Mouse (Mus musculus) adrenal gland, postnatal 36 days (tissue): Measurements from ENCODE around the gene Mars. TPM values are rescaled to one million over a fixed set of nuclear protein-coding genes. Genes with fewer than 3 reads are reported as not detected.

Experiments used
- DNase-seq, 2 experiments: peaks; one replicate each; pipeline ENCODE4 v3.0.0; 2021; ENCODE audit warnings: mixed read lengths in 1 of 2
- total RNA-seq, 2 experiments: library from RNA; stranded (reverse); gene quantifications; 2 replicates each; pipeline ENCODE4 v1.2.3; 2021

Gene Mars
- total RNA-seq, 2 experiments from 2014 or later: 102 to 123 TPM

DNA sequence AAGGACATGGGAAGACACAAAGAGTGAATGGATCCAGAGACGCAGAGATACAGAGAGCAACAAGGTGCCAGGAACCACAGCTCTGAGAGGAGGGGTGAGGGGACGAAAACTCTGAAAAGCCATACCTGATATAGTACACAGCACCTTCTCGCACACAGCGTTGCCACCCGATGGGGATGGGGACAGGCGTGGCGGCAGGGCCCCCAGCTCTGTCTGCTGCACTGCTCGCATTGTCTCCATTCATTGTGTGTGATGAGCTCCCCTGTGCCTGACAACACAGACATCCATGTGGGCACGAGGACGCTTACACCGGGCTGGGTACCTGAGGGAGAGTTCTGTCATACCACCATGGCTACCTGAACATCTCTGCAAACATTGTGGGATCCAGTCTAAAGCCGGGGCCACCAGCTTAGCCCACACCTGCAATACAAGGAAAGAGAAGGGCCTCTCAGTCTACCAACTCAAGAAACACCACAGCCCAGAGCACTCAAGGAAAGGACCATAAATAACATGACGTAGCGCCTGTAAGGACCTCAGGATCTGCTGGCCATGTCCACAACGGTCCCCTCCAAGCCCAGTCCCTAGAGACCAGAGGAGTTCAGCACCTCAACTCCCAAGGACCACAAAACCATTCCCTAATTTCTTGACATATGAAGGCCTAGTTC, 24.2 kb downstream of the Mars start:
- no peak for DNase-seq

DNA sequence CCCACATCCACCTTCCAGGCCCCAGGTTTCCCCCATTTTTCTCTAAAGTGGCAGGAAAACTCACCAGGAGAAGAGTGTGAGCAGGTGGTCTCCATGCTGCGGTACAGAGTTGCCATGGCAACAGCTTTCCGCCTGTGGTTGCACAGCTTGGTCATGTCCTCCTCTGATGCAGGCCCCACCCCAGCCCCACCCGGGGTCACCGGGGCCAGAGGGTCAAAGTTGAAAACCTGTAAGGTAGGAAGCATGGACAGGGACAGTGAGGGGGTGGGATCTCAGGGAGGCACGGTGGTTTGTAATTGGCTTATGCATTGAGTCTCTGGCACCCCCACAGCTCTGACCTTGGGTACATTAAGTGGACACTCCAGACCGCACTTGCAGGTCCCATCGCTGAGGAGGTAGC, 24.9 kb downstream of the Mars start:
- DNase-seq: no peak

DNA sequence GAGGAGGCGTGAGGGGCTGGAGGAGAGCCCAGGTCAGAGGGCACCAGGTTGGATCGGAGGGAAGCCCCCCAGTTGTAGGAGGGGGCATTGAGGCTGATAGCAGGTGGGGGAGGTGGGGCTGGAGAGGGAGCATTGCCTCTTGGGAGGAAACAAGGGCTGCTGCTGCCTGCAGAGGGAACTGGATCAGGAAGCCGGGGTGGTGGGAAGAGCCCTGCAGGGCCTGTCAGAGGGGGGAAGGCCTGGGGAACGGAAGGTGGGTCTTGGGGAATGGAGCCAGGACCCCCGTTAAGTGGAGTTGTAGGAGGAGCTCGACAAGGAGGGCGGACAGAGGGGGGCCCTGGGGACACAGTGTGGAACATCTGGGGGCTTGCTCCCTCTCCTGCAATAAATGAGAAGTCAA, 25.4 kb downstream of the Mars start:
- no peak for DNase-seq

DNA sequence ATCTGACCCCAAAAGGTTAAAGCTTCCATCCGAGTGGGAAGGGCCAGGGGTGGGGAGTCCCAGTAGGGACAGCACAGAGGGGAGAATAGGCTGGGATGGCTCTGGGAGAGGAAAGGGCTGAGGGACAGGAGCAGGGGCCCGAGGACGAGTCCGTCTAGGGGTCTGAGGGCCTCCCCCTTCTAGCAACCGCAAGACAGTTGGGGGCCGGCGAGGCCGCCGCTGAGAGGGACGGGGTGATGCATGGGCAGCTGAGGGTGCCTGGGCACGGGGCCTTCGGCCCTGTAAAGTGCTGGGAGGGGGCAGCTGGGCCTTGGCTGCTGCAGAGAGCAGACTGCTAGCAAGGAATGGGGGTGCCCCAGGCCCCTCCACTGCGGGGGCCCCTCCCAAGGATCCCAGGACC, 25.9 kb downstream of the Mars start:
- DNase-seq: no peak

DNA sequence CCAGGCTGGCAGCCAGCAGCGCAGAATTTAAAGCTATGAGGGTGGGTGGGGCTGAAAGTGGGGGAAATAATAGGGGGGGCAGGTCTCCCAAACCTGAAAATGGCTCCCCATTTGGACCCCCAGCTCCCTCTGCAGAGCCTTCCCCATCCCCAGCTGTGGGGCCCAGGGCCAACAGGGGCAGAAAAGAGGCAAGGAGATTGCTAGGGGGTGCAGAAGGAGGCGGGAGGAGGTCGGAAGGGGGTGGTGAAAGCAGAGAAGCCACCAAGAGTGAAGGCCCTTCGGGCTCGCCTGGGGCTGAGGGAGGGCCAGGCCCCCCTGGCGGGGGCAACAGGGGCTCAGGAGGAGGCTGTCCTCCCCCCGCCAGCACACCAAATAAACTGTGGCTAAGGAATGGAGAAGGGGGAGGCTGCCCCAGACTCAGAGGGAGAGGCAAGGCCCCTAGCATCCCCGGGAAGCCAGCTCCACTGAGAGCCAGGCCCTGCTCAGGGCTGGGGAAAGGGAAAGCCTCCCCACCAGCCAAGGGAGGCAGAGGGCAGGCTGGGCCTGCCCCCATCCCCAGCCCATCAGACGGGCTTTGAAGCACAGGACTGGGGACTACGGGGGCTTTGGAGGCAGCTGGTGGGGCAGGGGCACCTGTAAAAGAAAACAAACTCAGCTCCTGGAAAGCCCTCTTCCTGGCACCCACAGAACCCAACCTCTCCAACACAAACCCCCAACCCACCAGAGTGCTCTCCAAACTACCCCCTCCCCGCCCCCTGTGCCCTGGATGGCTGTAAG, 26.7 kb downstream of the Mars start:
- DNase-seq: no peak

DNA sequence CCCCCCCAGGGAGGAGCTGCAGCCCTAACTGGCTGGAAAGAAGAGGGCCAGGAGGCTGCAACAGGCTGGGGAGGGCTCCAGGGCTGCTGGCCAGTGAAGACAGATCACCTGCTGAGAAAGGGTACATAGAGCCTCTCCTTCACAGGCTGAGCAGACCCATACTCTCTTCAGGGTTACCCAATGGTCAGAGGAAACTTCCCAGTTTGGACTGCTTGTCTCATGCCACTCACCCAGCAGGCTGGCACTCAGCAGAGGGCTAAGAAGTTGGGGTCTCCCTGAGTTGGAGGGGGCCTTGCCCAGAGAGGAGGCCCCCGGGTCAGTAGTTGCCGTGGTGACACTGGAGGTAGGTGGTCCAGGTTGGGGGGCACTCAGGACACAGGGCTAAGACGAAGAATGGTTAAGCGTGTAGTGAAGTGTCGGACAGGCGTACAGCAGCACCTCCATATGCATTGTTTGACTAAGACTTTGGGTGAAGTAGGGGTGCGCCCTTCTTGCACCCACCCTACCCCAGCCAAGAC, 27.4 kb downstream of the Mars start:
- DNase-seq: no peak

DNA sequence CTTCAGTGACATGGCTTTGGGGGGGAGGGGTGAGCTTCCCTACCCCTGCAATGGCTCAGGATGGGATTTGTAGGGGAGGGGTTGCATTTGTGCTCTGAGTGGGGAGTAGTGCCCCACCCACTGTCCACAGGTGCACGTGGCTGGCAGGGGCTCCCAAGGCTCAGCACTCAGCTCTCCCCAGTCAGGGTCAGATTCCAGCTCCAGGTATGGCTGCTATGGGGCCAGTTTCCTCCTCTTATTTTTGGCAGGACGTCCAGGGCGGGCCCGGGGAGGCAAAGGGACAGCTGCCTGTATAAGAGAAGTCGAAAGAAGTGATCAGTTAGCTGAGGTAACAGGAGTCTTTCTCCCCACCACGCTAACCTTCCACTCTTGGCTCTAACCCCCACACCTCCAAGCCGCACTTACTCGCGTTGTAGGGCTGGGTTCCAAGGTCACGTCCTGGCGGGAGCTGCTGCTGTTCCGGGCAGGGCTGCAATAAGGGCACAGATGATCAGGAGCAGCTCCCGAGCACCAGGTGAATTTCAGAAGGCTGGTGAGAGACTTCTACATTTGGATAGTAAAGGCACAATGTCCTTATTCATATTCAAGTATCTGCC, 28.9 kb downstream of the Mars start:
- peak; percentile 57 to 66 for DNase-seq

DNA sequence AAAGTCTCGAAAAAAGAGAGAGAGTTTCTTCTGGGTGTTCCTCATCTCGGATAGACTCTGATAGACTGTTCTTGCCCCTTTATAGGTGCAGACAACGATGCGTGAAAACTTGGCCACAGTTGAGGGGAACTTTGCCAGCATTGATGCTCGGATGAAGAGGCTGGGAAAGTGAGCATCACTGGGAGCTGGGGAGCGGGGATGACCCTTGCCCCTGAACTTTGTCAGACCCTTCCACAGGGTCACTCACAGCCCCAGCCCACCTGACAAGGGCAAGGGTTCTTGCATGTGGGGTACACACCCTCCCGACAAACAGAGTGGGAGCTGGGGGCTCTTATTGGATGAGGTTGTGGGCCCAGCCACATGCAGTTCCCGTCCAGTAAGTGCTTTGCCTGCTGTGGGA, 30.3 kb downstream of the Mars start:
- no peak for DNase-seq

DNA sequence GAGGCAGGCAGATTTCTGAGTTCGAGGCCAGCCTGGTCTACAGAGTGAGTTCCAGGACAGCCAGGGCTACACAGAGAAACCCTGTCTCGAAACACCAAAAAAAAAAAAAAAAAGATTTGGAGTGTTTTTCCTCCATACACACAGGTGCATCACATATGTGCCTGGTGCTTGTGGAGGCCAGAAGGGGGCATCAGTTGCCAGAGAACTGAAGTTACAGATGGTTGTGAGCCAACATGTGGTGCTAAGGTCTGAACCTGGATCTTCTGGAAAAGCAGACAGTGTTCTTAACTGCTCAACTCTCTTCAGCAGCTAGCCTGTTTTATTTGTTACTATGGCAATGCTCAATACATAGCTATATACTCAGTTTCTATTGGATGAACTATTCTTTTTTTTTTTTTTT, 31.9 kb downstream of the Mars start:
- no peak for DNase-seq

DNA sequence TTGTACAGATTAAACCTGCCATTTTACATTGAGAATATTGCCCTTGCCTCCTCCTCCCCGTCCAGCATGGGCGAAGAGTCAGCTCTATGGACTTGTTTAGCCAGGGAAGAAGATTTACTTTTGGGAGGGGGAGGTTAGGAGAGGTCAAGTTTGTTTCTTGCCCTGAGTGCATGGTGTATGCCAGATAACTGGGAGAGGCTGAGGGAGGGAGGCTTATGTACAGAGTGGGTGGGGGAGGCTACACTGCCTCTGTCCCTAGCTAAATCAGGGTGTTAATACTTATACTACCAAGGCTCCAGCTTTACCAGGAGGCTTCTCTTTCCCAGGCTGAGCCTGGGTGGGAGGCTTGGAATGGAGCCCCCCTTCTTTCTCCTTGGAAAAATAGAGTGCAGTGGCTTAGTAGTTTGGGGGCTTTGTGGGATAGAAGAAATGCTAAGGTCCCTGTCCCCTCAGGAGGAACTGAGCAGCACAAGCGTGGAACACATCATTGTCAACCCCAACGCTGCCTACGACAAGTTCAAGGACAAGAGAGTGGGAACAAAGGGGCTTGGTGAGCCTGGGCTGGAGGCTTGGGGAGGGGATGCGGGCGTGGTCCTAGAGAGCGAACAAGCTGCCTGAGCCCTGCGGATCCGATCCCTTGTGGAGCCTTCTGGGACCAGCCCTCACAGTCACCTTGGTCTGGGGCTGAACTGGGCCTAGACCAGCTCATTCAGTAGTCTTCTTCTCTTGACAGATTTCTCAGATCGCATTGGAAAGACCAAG, 37.1 kb downstream of the Mars start:
- no peak for DNase-seq

DNA sequence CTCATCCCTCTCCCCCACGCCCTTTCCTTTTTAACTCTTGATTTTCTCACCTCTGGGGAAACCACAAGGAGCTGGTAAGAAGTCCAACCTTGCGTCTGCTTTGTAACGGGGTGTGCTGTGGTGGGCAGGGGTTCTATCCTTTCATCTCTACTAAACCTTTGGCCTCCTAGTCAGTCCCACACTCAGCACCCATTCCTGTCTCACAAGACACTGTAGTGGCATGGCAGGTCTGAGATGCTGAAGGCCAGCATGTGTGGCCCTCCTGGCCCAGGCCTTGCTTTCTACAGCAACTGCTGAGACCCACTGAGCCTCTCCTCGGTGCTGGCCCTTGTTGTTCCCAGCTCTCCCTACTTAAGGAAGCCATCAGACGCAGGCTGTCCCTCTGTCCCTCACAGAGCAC, 39.2 kb downstream of the Mars start:
- no peak for DNase-seq

DNA sequence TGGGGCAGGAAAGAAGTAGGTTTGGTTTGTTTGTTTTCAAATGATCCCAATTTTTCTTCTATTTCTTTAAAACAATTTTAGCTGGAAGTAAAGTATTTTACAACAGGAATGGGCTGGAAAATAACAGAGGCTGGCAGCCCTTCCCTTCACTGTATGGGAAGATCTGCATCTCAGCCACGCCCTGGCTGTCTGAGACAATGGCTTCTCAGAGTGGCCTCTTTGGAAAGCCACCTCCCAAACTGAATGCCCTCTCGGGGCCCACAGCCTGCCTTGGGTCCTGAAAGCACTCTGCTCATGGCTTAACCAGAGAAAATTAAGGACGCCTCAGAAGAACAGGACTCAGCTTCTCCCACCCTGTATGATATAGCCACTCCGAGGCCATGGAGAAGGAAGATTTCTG, 41.7 kb downstream of the Mars start:
- DNase-seq: no peak

DNA sequence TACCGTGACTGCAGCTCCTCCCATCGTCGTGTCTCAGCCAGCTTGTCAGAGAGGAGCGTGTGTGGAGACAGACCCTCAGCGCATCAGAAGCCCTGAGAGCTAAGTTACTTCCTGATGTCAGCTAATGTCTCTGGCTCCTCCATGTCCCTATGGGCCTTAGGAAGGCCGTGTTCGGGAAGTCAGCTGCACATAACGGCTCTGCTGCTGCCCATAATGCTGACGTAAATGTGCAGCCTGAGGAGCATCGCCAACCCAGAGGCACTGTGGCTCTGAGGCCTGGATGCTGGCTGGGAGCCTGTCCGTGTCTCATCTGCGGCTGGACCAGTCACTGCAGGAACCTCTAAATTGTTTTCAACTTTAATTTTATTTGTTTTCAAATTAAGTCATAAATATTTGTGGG, 42.5 kb downstream of the Mars start:
- DNase-seq: no peak

DNA sequence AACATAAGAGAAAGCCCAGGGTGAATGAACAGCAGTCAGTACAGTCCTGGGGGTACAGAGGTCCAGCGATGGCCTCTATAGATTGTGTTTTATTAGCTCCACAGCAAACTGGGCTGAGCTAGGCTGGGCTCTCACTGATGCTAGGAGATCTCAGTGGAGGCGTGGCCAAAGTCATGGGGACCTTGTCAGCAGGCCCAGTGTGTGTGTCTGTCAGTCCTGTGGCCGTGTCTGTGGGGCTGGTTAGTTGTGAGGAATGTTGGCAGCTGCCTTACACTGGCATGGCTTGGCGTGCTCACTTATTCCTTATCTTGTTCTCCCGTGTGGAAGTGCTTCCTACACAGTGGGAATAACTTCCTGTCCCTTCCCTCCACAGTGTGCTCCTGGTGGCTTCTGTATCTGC, 43.2 kb downstream of the Mars start:
- no peak for DNase-seq

DNA sequence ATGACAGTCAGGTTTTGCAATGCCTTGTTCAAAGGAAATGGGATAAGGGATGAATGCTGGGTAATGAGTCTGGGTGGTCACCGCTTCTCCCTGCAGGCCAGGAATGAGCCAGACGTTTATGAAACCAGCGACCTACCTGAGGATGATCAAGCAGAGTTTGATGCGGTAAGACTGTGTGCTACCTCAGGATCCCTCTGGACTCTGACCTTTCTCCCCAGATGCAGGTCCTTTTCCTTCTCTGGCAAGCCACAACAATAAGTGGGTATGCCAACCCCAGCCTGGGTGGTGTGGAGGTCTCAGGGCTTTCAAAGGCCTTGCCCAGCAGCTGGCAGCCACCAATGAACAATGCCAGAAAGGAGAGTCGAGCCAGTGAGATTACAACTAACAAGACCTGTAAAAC, 44.3 kb downstream of the Mars start:
- no peak for DNase-seq

DNA sequence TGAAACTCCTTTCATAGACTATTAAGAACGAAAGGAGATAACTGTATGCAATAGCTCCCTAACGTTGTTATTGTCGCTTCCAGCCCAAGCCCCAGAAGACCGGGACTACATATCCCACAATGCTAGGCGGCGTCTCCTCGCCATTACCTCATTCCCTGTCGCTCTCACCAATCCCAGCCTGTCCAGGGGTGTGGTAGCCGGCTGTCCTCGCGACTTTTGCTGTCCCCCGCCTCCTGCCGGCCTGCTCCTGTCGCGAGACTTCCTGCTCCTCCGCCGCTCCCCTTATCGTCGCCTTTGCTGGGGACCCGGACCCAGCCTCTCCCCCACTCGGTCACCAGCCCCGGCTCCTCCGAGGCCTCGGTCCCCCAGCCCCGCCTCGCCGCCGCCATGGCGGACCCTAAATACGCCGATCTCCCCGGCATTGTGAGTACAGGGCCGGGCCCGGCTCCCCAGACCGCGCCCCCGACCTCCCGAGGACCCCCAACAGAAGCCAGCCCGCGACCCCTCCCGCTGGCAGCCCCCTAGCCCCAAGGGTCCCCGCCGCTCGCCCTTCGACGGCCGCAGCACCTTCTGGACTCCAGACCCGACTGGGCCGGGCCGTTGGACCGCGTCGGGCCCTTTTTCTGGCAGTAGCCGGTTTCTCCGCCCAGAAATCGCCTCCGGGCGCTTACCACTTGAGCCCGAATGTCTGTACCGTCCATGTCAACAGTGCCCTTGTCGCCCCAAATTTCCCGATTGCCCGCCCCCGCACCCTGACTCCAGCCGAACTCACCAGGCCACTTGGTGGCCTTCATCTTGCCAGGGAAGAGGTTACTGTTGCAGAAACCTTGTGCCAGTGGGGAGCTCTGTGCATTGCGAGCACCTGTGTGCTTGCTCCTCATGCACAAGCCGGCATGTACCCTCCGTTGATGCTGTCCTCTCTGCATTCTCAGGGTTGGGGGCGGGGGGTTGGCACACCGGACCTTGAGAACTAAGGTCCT, 45.2 kb downstream of the Mars start, which contains the start of gene Dctn2:
Dctn2 (plus strand) TSS at position 257 of the 980 bp plus-strand sequence.
- DNase-seq: peak; percentile 96 to 97

DNA sequence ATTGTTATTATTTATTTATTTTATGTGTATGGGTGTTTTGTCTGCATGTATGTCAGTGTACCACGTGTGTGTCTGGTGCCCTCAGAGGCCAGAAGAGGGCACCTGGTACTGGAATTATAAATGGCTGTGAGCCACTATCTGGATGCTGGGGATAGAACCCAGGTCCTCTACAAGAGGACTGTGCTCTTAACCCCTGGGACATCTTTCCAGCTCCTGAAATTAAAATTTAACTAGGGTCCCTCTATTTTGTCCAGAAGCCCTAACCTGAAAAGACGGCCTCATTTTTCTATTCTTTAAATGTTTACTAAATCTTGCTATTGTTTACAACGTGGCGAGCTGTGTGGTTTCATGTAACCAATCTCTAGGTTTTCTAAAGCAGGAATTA, 45.9 kb downstream of the Mars start:
- DNase-seq: no peak

DNA sequence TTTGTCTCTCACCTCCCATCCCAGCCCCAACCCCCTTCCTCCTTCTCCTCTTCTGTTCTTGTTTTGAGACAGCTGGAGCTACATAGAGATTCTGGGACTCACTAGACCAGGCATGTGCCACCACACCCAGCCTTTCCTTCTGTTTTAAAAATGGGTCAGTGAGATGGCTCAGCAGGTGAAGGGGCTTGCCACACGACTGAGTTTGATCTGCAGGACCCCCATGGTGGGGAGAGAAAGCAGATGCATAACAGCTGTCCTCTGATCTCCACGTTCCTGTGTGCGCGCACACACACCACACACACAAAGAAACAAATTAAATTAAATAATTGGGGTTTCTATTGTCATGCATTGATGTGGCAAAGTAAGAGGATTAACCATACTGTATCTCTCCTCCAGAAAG, 46.6 kb downstream of the Mars start:
- DNase-seq: no peak

DNA sequence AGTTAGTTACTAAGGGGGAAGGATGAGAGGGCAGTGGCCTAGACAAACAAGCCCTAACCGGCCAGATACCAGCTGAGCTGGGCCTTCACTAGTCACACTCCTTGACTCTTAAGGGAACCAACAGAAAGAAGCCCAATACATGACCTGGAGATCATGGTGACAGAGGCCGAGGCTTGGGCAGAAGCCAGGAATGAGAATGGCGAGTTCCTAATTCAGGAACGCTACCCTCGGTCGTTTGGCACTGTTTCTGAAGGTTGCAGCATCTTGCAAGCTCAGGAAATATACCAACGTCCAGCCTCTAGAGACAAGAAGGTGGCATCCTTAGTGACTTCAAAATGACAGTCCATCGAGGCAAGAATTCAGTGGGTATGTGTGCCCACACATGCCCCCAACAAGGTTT, 47.2 kb downstream of the Mars start:
- no peak for DNase-seq

DNA sequence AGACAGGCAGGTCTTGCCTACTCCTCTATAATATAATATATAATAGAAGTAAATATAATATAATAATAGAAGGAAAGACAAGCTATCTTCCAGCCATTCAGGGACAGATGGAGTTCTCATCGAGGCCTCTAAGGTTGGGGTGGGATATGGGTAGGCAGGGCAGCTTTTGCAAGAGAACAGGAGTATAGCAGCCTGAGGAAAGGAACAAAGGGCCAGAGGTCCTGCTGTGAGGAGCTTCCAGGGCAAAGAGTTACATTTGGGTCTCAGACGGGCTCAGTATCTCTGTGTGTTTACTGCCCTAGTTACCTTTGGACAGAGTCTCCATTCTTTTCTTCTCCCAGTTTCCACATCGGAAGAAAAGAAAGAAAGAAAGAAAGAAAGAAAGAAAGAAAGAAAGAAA, 48.0 kb downstream of the Mars start:
- DNase-seq: no peak
